Mouse (Mus musculus) forebrain, embryonic 14.5 days (tissue): Measurements from ENCODE around the gene Shc4. TPM values are rescaled to one million over a fixed set of nuclear protein-coding genes. Genes with fewer than 3 reads are reported as not detected.
A peak's percentile ranks its signal among the peaks of the same experiment; 100 is the strongest.

Experiments used
- ATAC-seq: fragments of 200-750 bp; cut with Nextera tagmentation; 2 replicates; pipeline ENCODE4 v1.8.0; 2017; ENCODE audit warnings: mild to moderate bottlenecking, moderate library complexity
- DNase-seq: peaks from one replicate; pipeline ENCODE4 v3.0.0-alpha.2; 2015; ENCODE audit warnings: low spot score
- H3K27ac ChIP-seq: fragments of 300-500 bp; sonication (generic); 2 replicates; pipeline ENCODE4 v1.5.1; 2014; ENCODE audit warnings: low read depth, mild to moderate bottlenecking, control low read depth, low read length, moderate library complexity
- H3K27me3 ChIP-seq: fragments of 300-500 bp; sonication (generic); replicated peaks from 2 replicates; pipeline ENCODE4 v1.6.1; 2014; ENCODE audit warnings: low read length, control low read depth, mixed read lengths; ENCODE audit not compliant: control insufficient read depth, insufficient read depth
- H3K36me3 ChIP-seq: fragments of 300-500 bp; sonication (generic); 2 replicates; pipeline ENCODE4 v1.6.1; 2014; ENCODE audit warnings: low read length, control low read depth; ENCODE audit not compliant: control insufficient read depth, insufficient read depth
- H3K4me1 ChIP-seq: fragments of 300-500 bp; sonication (generic); 2 replicates; pipeline ENCODE4 v1.6.1; 2014; ENCODE audit warnings: antibody characterized with exemption, low read length, control low read depth; ENCODE audit not compliant: control insufficient read depth, insufficient read depth
- H3K4me2 ChIP-seq: fragments of 300-500 bp; sonication (generic); 2 replicates; pipeline ENCODE4 v1.6.1; 2014; ENCODE audit warnings: mild to moderate bottlenecking, control low read depth, low read length
- H3K4me3 ChIP-seq: fragments of 300-500 bp; sonication (generic); 2 replicates; pipeline ENCODE4 v1.5.1; 2014; ENCODE audit warnings: low read depth, low read length, control low read depth
- H3K9ac ChIP-seq: fragments of 300-500 bp; sonication (generic); 2 replicates; pipeline ENCODE4 v1.6.1; 2014; ENCODE audit warnings: mild to moderate bottlenecking, low read length, control low read depth, moderate library complexity
- H3K9me3 ChIP-seq: fragments of 300-500 bp; sonication (generic); replicated peaks from 2 replicates; pipeline ENCODE4 v1.6.1; 2016; ENCODE audit warnings: low read length, control low read depth, mixed read lengths; ENCODE audit not compliant: control insufficient read depth
- WGBS: fragments of 180-500 bp; shearing (Covaris S2); extraction: QIAGEN DNeasy Blood & Tissue Kit; methylation state at CpG from one replicate; pipeline ENCODE4 v1.1.7; 2014; 5-methylcytosine and 5-hydroxymethylcytosine counted together
- polyA plus RNA-seq: library from polyadenylated mRNA; unstranded; fragments of >200 nt; fragmentation: Nextera tagmentation; extraction: Ambion mirVana; gene quantifications from 2 replicates; pipeline ENCODE4 v1.2.1, GENCODE M21; 2014

Gene Shc4
- 0.66 and 0.85 TPM in 2 replicates for polyA plus RNA-seq

- DNase-seq: peak; percentile 89
- peaks cover 12% of the 10 kb centered on the region for H3K4me1 ChIP-seq
- under 1% methylated on average over 15 of the region's 15 CpGs for WGBS
- H3K4me3 ChIP-seq: peak within 1 kb of the TSS; percentile 43
- ATAC-seq: peak; percentile 91
- no peaks in the 10 kb centered on the region for H3K9me3 ChIP-seq
- H3K9ac ChIP-seq: peak within 1 kb of the TSS; percentile 65
- H3K36me3 ChIP-seq: no peaks in the 10 kb centered on the region
- peaks cover 11% of the 10 kb centered on the region for H3K27me3 ChIP-seq
- H3K27ac ChIP-seq: peak within 1 kb of the TSS; percentile 46; the same call in 1 of the 2 replicates
- peak within 1 kb of the TSS; percentile 94 for H3K4me2 ChIP-seq
Measured at GRCm38 (mm10) chr2:125724086-125724430, at the start of gene Shc4. Gene Shc4, minus strand, starts transcription at chr2:125724148.

GRCm38 (mm10) chr2:125765029-125765428, 41.1 kb upstream of the Shc4 start:
- no peaks in the 10 kb centered on the region for H3K4me1 ChIP-seq
- H3K9ac ChIP-seq: no peak overlapping the region
- H3K36me3 ChIP-seq: peaks cover 83% of the 10 kb centered on the region
- DNase-seq (peak; percentile 6), ATAC-seq (no peak)
- H3K27ac ChIP-seq: no peak overlapping the region
- H3K27me3 ChIP-seq: no peaks in the 10 kb centered on the region
- WGBS: 74% methylated on average over 3 of the region's 3 CpGs
- no peaks in the 10 kb centered on the region for H3K9me3 ChIP-seq
- H3K4me3 ChIP-seq: no peak overlapping the region
- no peak overlapping the region for H3K4me2 ChIP-seq

- no peaks in the 10 kb centered on the region for H3K4me1 ChIP-seq
- 92% methylated on average over 5 of the region's 5 CpGs for WGBS
- no peak overlapping the region for H3K4me2 ChIP-seq
- no peak for ATAC-seq
- H3K4me3 ChIP-seq: no peak overlapping the region
- H3K27ac ChIP-seq: no peak overlapping the region
- no peak for DNase-seq
- H3K9me3 ChIP-seq: no peaks in the 10 kb centered on the region
- H3K27me3 ChIP-seq: no peaks in the 10 kb centered on the region
- H3K36me3 ChIP-seq: peaks cover 83% of the 10 kb centered on the region
- no peak overlapping the region for H3K9ac ChIP-seq
Measured at GRCm38 (mm10) chr2:125764531-125764930, 40.6 kb upstream of the Shc4 start.

- 94% methylated on average over 2 of the region's 2 CpGs for WGBS
- DNase-seq: no peak
- no peak for ATAC-seq
- no peak overlapping the region for H3K4me2 ChIP-seq
- no peak overlapping the region for H3K4me3 ChIP-seq
- no peaks in the 10 kb centered on the region for H3K4me1 ChIP-seq
- peaks cover 93% of the 10 kb centered on the region for H3K36me3 ChIP-seq
- H3K9ac ChIP-seq: no peak overlapping the region
- no peaks in the 10 kb centered on the region for H3K27me3 ChIP-seq
- no peak overlapping the region for H3K27ac ChIP-seq
- H3K9me3 ChIP-seq: no peaks in the 10 kb centered on the region
Measured at GRCm38 (mm10) chr2:125749330-125749729, 25.4 kb upstream of the Shc4 start.

- H3K27ac ChIP-seq: no peak overlapping the region
Measured at GRCm38 (mm10) chr2:125739338-125739737, 15.4 kb upstream of the Shc4 start.

GRCm38 (mm10) chr2:125738718-125739117, 14.8 kb upstream of the Shc4 start:
- Histone ChIP-seq H3K4me3 (no peak overlapping the region), H3K27me3 (no peaks in the 10 kb centered on the region), H3K9ac (no peak overlapping the region), H3K9me3 (no peaks in the 10 kb centered on the region), H3K4me2 (no peak overlapping the region), H3K4me1 (no peaks in the 10 kb centered on the region), H3K36me3 (peaks cover 51% of the 10 kb centered on the region), H3K27ac (no peak overlapping the region)
- ATAC-seq (no peak), DNase-seq (no peak)
- 71% methylated on average over 5 of the region's 5 CpGs for whole genome bisulfite sequencing

More at GRCm38 (mm10) chr2:125739338-125739737, 15.4 kb upstream of the Shc4 start:
- 92% methylated on average over 6 of the region's 6 CpGs for WGBS
- Histone ChIP-seq H3K9me3 (no peaks in the 10 kb centered on the region), H3K4me3 (no peak overlapping the region), H3K4me1 (no peaks in the 10 kb centered on the region), H3K9ac (no peak overlapping the region), H3K27me3 (no peaks in the 10 kb centered on the region), H3K4me2 (no peak overlapping the region), H3K36me3 (peaks cover 57% of the 10 kb centered on the region)
- ATAC-seq (no peak), DNase-seq (no peak)

GRCm38 (mm10) chr2:125736025-125736343, 12.0 kb upstream of the Shc4 start:
- H3K4me2 ChIP-seq: no peak overlapping the region
- H3K36me3 ChIP-seq: peaks cover 28% of the 10 kb centered on the region
- H3K27me3 ChIP-seq: no peaks in the 10 kb centered on the region
- DNase-seq (no peak), ATAC-seq (no peak)
- H3K9me3 ChIP-seq: no peaks in the 10 kb centered on the region
- H3K4me1 ChIP-seq: peaks cover 5% of the 10 kb centered on the region; the same call in 1 of the 2 replicates
- H3K27ac ChIP-seq: no peak overlapping the region
- H3K4me3 ChIP-seq: no peak overlapping the region
- H3K9ac ChIP-seq: no peak overlapping the region

- Histone ChIP-seq H3K4me3 (no peak overlapping the region), H3K27ac (no peak overlapping the region), H3K9ac (no peak overlapping the region), H3K36me3 (peaks cover 24% of the 10 kb centered on the region), H3K9me3 (no peaks in the 10 kb centered on the region), H3K4me1 (peaks cover 5% of the 10 kb centered on the region; the same call in 1 of the 2 replicates), H3K27me3 (no peaks in the 10 kb centered on the region), H3K4me2 (no peak overlapping the region)
- 74% methylated on average over 2 of the region's 2 CpGs for WGBS
- DNase-seq (no peak), ATAC-seq (no peak)
Measured at GRCm38 (mm10) chr2:125735333-125736024, 11.5 kb upstream of the Shc4 start.

- Histone ChIP-seq H3K27ac (no peak overlapping the region), H3K36me3 (peaks cover 17% of the 10 kb centered on the region), H3K4me2 (no peak overlapping the region), H3K9ac (no peak overlapping the region), H3K9me3 (no peaks in the 10 kb centered on the region), H3K4me3 (no peak overlapping the region), H3K4me1 (peaks cover 5% of the 10 kb centered on the region; the same call in 1 of the 2 replicates), H3K27me3 (no peaks in the 10 kb centered on the region)
- DNase-seq (no peak), ATAC-seq (no peak)
Measured at GRCm38 (mm10) chr2:125734741-125735140, 10.8 kb upstream of the Shc4 start.
